Mouse (Mus musculus): Measurements from ENCODE around the gene Mark3.

DNA sequence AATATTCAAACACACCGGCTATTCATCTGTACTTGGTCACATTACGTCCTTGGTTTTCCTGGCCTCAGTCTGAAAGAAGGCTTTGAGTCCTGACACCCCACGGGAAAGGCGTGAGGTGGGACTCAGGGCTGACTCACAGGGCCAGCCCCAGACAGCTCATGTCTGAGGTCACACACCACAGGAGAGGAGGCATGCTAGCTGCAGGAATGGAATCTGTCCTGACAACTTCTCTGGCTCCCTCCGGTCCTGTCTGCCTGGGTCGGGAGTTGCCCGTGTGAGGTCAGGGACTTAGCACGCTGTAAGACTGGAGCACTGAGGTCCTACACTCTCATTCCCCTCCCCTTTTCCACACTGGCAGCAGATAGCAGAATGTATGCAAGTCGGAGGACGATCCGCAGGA lies 5.5 kb upstream of the Mark3 start:
- TF ChIP-seq NANOG (IDR thresholded peaks at IDR 0.05; ENCODE audit: borderline replicate concordance, low read length) (no peak), CTCF (conservative IDR thresholded peaks at IDR 0.05; ENCODE audit: low read length) (no peak), POU5F1 (IDR thresholded peaks at IDR 0.05; ENCODE audit: borderline replicate concordance, low read length) (no peak)

Data from E14TG2a.4 (cell line).